Mouse (Mus musculus) stomach, postnatal 0 days (tissue): ENCODE results near the gene Mpz.

Experiments used
- CTCF ChIP-seq: IDR thresholded peaks from 2 replicates; pipeline ENCODE4 v1.5.1; 2016; ENCODE audit warnings: antibody characterized with exemption, low read depth, mild to moderate bottlenecking, moderate library complexity
- EP300 ChIP-seq: optimal IDR thresholded peaks from 2 replicates; pipeline ENCODE3; 2016; ENCODE audit warnings: antibody characterized with exemption

- no peak for TF ChIP-seq CTCF
- no peak for TF ChIP-seq EP300
Observed at GRCm38 (mm10) chr1:171124398-171124797, 26.1 kb upstream of the Mpz start.
